Mouse (Mus musculus) kidney, embryonic 14.5 days (tissue): Measurements from ENCODE around the gene Pln. TPM values are rescaled to one million over a fixed set of nuclear protein-coding genes. Genes with fewer than 3 reads are reported as not detected.

Experiments
- ATAC-seq: fragments of 200-750 bp; cut with Nextera tagmentation; 2 replicates; pipeline ENCODE4 v1.8.0; 2017; ENCODE audit warnings: moderate number of reproducible peaks, mild to moderate bottlenecking, moderate TSS enrichment, moderate library complexity; ENCODE audit not compliant: low FRiP score, low TSS enrichment
- H3K27ac ChIP-seq: fragments of 300-500 bp; sonication (generic); 2 replicates; pipeline ENCODE4 v1.5.1; 2014; ENCODE audit warnings: low read depth, mild to moderate bottlenecking, low read length, moderate library complexity, mixed read lengths
- H3K27me3 ChIP-seq: fragments of 300-500 bp; sonication (generic); 2 replicates; pipeline ENCODE4 v1.6.1; 2014; ENCODE audit warnings: mild to moderate bottlenecking, low read length; ENCODE audit not compliant: control insufficient read depth, insufficient read depth
- H3K36me3 ChIP-seq: fragments of 300-500 bp; sonication (generic); 2 replicates; pipeline ENCODE4 v1.6.1; 2014; ENCODE audit warnings: low read length, mixed read lengths; ENCODE audit not compliant: control insufficient read depth, insufficient read depth
- H3K4me1 ChIP-seq: fragments of 300-500 bp; sonication (generic); 2 replicates; pipeline ENCODE4 v1.6.1; 2014; ENCODE audit warnings: low read length, mixed read lengths; ENCODE audit not compliant: control insufficient read depth, insufficient read depth
- H3K4me2 ChIP-seq: fragments of 300-500 bp; sonication (generic); replicated peaks from 2 replicates; pipeline ENCODE4 v1.6.1; 2014; ENCODE audit warnings: low read depth, mild to moderate bottlenecking, low read length
- H3K4me3 ChIP-seq: fragments of 300-500 bp; sonication (generic); 2 replicates; pipeline ENCODE4 v1.5.1; 2014; ENCODE audit warnings: mild to moderate bottlenecking, low read length
- H3K9ac ChIP-seq: fragments of 300-500 bp; sonication (generic); 2 replicates; pipeline ENCODE4 v1.6.1; 2014; ENCODE audit warnings: low read depth, mild to moderate bottlenecking, low read length, moderate library complexity
- H3K9me3 ChIP-seq: fragments of 300-500 bp; sonication (generic); 2 replicates; pipeline ENCODE4 v1.6.1; 2016; ENCODE audit warnings: low read length; ENCODE audit not compliant: control insufficient read depth
- WGBS: fragments of 180-500 bp; shearing (Covaris S2); extraction: QIAGEN DNeasy Blood & Tissue Kit; methylation state at CpG from one replicate; pipeline ENCODE4 v1.1.7; 2014; 5-methylcytosine and 5-hydroxymethylcytosine counted together
- polyA plus RNA-seq: library from polyadenylated mRNA; unstranded; fragments of >200 nt; fragmentation: Nextera tagmentation; extraction: Ambion mirVana; gene quantifications from 2 replicates; pipeline ENCODE4 v1.2.1, GENCODE M21; 2014

The Pln gene
- polyA plus RNA-seq, result 1.6 TPM in 2 replicates

- Histone ChIP-seq H3K27ac (no peak within 1 kb of the TSS), H3K27me3 (no peaks in the 10 kb centered on the region), H3K4me2 (no peak within 1 kb of the TSS), H3K4me1 (no peaks in the 10 kb centered on the region), H3K9me3 (no peaks in the 10 kb centered on the region), H3K4me3 (no peak within 1 kb of the TSS), H3K36me3 (no peaks in the 10 kb centered on the region), H3K9ac (no peak within 1 kb of the TSS)
- 77% methylated on average over 6 of the region's 6 CpGs for WGBS
- no peak for ATAC-seq
These were observed at the start of gene Pln for GRCm38 (mm10) chr10:53337162-53337923. Gene Pln, plus strand, starts transcription at chr10:53337667.

- Histone ChIP-seq H3K27ac (no peak overlapping the region), H3K36me3 (peaks cover 2% of the 10 kb centered on the region; the same call in 1 of the 2 replicates), H3K9me3 (no peaks in the 10 kb centered on the region), H3K4me3 (no peak overlapping the region), H3K27me3 (no peaks in the 10 kb centered on the region), H3K9ac (no peak overlapping the region), H3K4me1 (no peaks in the 10 kb centered on the region), H3K4me2 (no peak overlapping the region)
- no peak for ATAC-seq
- WGBS, result 32% methylated on average over 3 of the region's 3 CpGs
These were observed 31.6 kb upstream of the Pln start for GRCm38 (mm10) chr10:53305867-53306266.

- Histone ChIP-seq H3K27me3 (no peaks in the 10 kb centered on the region), H3K9ac (no peak overlapping the region), H3K27ac (no peak overlapping the region), H3K9me3 (no peaks in the 10 kb centered on the region), H3K4me2 (no peak overlapping the region), H3K36me3 (0 out of 2 replicates have a peak, but pooled peaks cover under 1% of the 10 kb centered on the region), H3K4me3 (no peak overlapping the region), H3K4me1 (no peaks in the 10 kb centered on the region)
- no peak for ATAC-seq
- WGBS, result 93% methylated on average over 3 of the region's 3 CpGs
These were observed 30.8 kb upstream of the Pln start for GRCm38 (mm10) chr10:53306674-53307073.

DNA sequence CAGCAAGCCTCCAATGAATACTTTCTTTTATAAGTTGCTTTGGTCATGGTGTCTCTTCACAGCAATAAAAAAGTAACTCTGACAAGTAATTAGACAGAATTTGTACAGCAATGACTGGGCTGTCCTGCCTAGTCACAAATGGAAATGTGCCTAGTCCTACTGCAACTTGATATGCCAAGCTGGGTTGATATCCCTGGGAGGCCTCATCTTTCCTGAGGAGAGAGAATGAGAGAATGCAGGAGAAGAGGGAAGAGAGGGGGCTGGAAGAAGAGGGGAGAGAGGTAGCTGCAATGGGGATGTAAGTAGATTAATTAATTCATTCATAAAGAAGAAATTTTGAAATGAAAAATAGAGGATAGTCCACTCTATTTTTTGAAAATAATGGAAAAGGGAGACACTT lies 14.1 kb upstream of the Pln start:
- no peak for ATAC-seq
- Histone ChIP-seq H3K9ac (no peak overlapping the region), H3K4me3 (no peak overlapping the region), H3K4me1 (no peaks in the 10 kb centered on the region), H3K9me3 (no peaks in the 10 kb centered on the region), H3K27me3 (no peaks in the 10 kb centered on the region), H3K36me3 (no peaks in the 10 kb centered on the region), H3K4me2 (no peak overlapping the region), H3K27ac (no peak overlapping the region)

- peak; percentile 52; the same call in 1 of the 2 replicates for ATAC-seq
- Histone ChIP-seq H3K4me1 (no peaks in the 10 kb centered on the region), H3K9me3 (no peaks in the 10 kb centered on the region), H3K27me3 (no peaks in the 10 kb centered on the region), H3K4me2 (no peak overlapping the region), H3K4me3 (no peak overlapping the region), H3K9ac (no peak overlapping the region), H3K27ac (no peak overlapping the region), H3K36me3 (no peaks in the 10 kb centered on the region)
- 52% methylated on average over 1 of the region's 1 CpGs for WGBS
These were observed 12.8 kb upstream of the Pln start for GRCm38 (mm10) chr10:53324663-53325062.

DNA sequence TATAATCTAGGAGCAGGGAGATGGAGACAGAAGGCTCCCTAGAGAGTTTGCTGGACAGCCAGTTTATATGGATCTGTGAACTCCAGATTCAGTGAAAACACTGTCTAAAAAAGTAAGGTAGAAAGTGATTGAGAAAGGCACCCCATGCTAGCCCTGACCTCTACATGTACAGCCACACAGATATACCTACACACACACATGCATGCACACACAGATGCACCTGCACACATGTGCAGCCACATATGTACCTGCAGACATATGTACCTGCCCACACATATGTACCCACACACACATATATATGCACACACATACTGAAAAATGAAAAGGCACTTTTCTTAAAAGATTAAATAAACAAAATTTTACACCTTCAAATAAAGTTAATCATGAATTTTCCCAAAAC lies 11.1 kb upstream of the Pln start:
- Histone ChIP-seq H3K36me3 (no peaks in the 10 kb centered on the region), H3K4me1 (no peaks in the 10 kb centered on the region), H3K4me2 (no peak overlapping the region), H3K27me3 (no peaks in the 10 kb centered on the region), H3K9ac (no peak overlapping the region), H3K4me3 (no peak overlapping the region), H3K27ac (no peak overlapping the region), H3K9me3 (no peaks in the 10 kb centered on the region)
- no peak for ATAC-seq

GRCm38 (mm10) chr10:53329257-53329656 lies 8.2 kb upstream of the Pln start:
- Histone ChIP-seq H3K9me3 (no peaks in the 10 kb centered on the region), H3K27ac (no peak overlapping the region), H3K4me3 (no peak overlapping the region), H3K9ac (no peak overlapping the region), H3K27me3 (no peaks in the 10 kb centered on the region), H3K4me2 (no peak overlapping the region), H3K36me3 (no peaks in the 10 kb centered on the region), H3K4me1 (no peaks in the 10 kb centered on the region)
- 66% methylated on average over 3 of the region's 3 CpGs for WGBS
- ATAC-seq, result no peak

- H3K9me3 ChIP-seq, result no peaks in the 10 kb centered on the region
- no peak overlapping the region for H3K4me3 ChIP-seq
- WGBS, result 83% methylated on average over 2 of the region's 2 CpGs
- no peak overlapping the region for H3K27ac ChIP-seq
- no peaks in the 10 kb centered on the region for H3K36me3 ChIP-seq
- no peak for ATAC-seq
- no peak overlapping the region for H3K4me2 ChIP-seq
- H3K9ac ChIP-seq, result no peak overlapping the region
- H3K27me3 ChIP-seq, result no peaks in the 10 kb centered on the region
- no peaks in the 10 kb centered on the region for H3K4me1 ChIP-seq
These were observed 4.7 kb upstream of the Pln start for GRCm38 (mm10) chr10:53332752-53333151.

GRCm38 (mm10) chr10:53335266-53335665 lies 2.2 kb upstream of the Pln start:
- 85% methylated on average over 2 of the region's 2 CpGs for WGBS
- Histone ChIP-seq H3K4me3 (no peak overlapping the region), H3K27ac (no peak overlapping the region)

More at GRCm38 (mm10) chr10:53335266-53335665, 2.2 kb upstream of the Pln start:
- no peaks in the 10 kb centered on the region for H3K9me3 ChIP-seq
- no peaks in the 10 kb centered on the region for H3K4me1 ChIP-seq
- no peak for ATAC-seq
- no peaks in the 10 kb centered on the region for H3K36me3 ChIP-seq
- H3K4me2 ChIP-seq, result no peak overlapping the region
- H3K27me3 ChIP-seq, result no peaks in the 10 kb centered on the region
- no peak overlapping the region for H3K9ac ChIP-seq
